Mouse (Mus musculus) retina, postnatal 7 days (tissue): ENCODE measurements around the gene Zkscan3.
"Not testable (repeated sequence)": the region's sequence is repeated elsewhere in the genome, so short reads cannot be mapped to it uniquely, and the experiment has no call there.

Source experiments
- DNase-seq: peaks from one replicate; pipeline ENCODE4 v3.0.0-alpha.2; 2012; ENCODE audit warnings: low read depth, low spot score

Gene Zkscan3

GRCm38 (mm10) chr13:21397486-21397885, 5.1 kb downstream of the Zkscan3 start:
- DNase-seq: no peak

DNA sequence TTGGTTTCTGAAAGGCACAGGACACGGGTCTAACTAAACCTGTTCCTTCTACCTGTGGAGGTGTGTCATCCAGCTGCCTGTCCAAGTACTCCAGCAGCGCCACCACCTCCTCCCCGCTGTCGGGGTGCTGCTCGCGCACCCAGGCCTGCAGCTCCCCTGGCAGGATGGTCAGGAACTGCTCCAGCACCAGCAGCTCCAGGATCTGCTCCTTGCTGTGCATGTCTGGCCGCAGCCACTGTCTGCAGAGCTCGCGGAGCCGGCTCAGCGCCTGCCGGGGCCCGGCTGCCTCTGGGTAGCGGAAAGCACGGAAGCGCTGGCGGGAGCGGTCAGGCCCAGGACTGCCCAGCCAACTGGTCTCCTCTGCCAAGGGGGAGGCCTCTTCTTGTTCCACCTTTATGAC, 6.5 kb downstream of the Zkscan3 start:
- DNase-seq: not testable (repeated sequence)

DNA sequence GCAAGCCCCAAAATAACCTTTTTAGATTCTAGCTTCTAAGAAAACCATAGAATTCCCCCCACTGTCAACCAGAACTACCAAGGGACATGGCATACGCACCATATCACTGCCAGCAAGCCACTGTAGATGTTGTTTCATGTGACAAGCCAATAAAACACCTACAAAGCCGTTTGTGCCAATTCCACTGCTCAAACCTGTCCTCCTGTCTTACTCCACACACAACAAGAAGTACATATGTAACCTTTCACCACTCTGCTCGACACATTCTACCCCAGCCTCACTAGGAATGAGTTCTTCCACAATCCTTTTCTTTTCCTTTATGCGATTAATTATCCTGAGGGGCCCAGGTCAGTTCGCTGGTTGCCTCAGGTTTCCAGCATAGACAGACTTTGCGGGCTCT, 6.9 kb downstream of the Zkscan3 start:
- no peak for DNase-seq

GRCm38 (mm10) chr13:21395211-21395610, 7.3 kb downstream of the Zkscan3 start:
- no peak for DNase-seq

GRCm38 (mm10) chr13:21377773-21378172, 24.8 kb downstream of the Zkscan3 start:
- DNase-seq: no peak

- DNase-seq: no peak
Observed at GRCm38 (mm10) chr13:21372700-21373099, 29.9 kb downstream of the Zkscan3 start.

- DNase-seq: no peak
Observed at GRCm38 (mm10) chr13:21366635-21367034, 35.9 kb downstream of the Zkscan3 start.

DNA sequence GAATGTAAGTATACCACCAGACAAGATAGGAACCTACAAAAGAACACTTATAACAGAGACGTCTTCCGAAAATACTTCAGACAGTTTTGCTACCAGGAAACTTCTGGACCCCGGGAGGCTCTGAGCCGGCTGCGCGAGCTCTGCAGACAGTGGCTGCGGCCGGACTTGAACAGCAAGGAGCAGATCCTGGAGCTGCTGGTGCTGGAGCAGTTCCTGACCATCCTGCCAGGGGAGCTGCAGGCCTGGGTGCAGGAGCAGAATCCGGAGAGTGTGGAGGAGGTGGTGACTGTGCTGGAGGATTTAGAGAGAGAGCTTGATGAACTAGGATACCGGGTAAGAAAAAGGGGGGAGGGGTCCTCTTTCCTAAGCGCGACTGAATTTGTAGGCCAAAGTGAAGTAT, 38.8 kb downstream of the Zkscan3 start:
- no peak for DNase-seq

GRCm38 (mm10) chr13:21362621-21363248, 39.8 kb downstream of the Zkscan3 start, which contains the start of gene Zscan12:
Gene Zscan12 (plus strand): TSS chr13:21362820.
- peak; percentile 88 for DNase-seq

GRCm38 (mm10) chr13:21350593-21350992, 52.0 kb downstream of the Zkscan3 start:
- no peak for DNase-seq

DNA sequence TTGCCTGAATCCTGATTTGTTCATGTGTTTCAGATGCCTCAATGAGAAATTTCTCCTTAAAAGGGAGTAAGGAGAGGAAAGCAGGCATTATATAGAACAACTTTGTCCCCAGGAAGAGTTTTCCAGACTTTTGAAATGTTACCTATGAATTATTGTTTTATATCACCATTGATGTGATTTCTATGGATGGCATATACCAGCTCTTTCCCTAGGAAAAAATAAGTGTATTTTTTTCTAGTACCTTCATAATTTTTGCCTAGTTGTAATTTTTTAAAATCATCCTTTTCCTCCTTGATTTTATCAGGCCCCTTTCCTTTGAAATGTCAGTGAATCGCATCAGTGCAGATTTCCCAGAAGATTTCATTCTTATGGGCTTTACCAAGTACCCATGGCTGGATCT, 55.9 kb downstream of the Zkscan3 start, which contains the start of gene Olfr1367:
Olfr1367 (plus strand) TSS at position 301 of the 400 bp plus-strand sequence.
- no peak for DNase-seq
